Mouse (Mus musculus) cerebral cortex, adult 2 months (tissue): ENCODE data around the gene Clic6.

Source experiments
- WGBS: fragments of 180-500 bp; shearing (Covaris S2); methylation state at CpG from one replicate; pipeline ENCODE4 v1.1.7; 2018; 5-methylcytosine and 5-hydroxymethylcytosine counted together

The Clic6 gene

DNA sequence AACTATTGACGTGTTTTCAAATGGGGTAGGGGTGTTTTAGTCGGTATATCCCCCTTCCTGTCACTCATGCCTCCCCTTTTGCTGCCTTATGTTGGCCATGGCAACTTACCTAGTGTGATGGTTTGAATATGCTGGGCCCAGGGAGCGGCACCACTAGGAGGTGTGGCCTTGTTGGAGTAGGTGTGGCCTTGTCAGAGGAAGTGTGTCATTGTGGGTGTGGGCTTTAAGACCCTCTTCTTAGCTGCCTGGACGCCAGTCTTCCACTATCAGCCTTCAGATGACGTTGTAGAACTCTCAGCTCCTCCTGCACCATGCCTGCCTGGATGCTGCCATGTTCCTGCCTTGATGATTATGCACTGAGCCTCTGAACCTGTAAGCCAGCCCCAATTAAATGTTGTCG lies 14.8 kb upstream of the Clic6 start, which contains the start of gene Rcan1:
Rcan1 (minus strand) TSS at position 162 of the 400 bp plus-strand sequence.
- WGBS = 76% methylated on average over 6 of the region's 6 CpGs

DNA sequence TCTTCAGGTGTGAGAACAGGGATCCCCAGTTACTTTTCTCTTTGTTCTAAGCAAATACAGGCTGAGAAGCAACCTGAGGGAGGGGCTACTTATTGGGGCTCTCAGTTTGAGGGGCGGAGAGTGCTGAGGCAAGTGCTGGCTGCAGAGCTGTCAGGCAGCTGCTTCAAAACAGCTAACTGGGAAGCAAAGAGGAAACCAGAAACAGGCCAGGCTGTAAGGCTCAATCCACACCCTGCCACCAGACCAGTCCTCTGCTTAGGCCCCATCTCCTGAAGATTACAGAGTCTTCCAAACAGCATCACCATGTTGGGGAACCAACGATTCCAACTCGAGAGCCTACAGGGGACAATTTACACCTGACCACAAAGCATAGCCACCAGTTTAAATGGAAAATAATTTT lies 12.6 kb upstream of the Clic6 start:
- WGBS = 91% methylated on average over 3 of the region's 3 CpGs

DNA sequence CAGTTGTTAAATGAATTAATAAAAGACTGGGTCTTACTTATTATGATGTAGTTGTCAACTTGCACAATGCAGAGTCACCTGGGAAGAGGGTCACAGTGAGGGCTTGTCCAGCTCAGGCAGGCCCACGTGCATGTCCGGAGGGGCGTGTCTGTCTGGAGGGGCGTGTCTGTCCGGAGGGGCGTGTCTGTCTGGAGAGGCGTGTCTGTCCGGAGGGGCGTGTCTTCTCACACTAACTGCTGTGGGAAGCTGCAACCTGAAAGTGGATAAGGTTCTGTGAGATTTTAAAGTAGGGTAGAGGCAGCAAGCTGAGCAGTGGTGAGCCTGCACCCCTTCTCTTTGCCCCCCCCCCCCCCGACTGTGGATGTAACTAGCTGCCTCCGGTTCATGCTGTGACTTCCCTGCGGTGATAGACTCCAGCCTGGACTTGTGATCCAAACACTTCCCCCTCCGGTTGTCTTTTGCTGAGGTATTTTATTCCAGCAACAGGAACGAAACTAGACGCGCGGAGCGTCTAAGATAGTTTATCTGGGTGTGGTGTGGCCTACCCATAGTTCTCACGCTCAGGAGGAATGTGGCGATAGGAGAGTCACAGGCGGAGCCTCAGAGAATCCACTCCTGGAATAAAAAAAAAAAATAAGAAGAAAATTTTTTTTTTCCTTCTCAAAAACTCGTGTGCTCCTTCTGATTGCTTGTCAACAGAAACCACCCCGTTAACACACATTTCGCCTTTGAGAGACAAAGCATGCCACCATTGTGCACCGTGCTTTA lies 10.3 kb upstream of the Clic6 start:
- 63% methylated on average over 25 of the region's 25 CpGs for WGBS

DNA sequence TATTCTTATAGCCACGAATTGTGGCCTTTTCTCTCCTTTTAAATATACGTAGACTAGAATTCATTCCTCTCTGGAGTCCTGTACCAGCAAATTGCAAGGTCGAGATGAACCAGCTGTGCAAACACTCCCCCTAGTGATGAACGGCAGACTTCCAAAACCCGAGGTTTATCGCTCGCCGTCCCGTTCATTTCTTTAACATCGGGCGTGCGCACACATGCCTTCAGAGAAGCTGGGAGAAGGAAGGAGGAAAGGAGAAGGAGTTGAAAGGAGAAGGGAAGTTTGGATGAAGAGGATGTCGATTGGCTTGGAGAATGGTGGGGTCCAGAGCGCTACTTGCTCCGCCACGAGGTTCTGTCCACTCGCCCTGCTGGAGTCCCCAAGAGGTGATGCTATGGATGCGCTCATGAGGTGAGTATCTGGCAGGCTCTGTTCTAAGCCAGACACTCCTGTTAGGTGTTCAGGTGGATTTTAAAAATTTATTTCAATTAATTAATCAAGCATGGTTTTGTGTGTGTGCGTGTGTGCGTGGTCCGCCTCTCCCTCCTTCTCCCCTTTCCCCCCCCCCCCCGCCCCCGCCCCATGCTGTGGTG lies 6.9 kb upstream of the Clic6 start:
- WGBS = 10% methylated on average over 22 of the region's 23 CpGs

DNA sequence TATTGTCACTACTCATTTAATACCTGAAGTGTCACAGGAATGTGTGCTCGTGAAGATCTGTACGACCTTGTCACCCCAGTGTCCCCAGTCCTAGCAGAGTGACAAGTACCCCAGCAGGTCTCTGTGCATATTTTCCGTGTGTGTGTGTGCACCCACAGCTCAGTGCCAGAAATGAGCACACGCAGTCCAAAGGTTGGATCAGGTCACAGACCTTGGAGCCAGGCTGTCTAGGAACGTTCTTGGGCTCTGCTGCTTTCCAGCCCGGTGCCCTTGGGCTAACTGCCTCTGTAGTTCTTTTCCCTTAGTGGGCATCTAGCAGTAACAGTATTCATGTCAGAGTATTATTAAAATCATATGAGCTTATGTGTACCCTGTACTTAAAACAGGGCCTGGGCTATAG lies 1.6 kb downstream of the Clic6 start:
- 92% methylated on average over 6 of the region's 6 CpGs for WGBS

DNA sequence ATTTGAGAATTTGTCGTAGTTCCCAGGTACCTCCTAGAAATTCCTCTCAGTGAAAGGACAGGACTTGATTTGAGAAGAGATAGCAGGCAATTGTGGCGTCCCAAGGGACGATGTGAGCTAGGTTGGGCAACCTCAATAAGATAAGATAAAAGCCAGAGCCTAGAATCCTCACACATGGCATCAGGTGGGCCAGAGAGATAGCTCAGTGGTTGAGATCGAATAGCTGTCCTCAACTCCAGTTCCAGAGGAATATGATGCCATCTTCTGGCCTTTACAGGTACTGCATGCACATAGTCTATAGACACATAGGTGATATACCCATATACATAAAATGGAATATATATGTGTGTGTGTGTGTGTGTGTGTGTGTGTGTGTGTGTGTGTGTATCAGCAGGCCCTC lies 2.0 kb downstream of the Clic6 start:
- WGBS = 65% methylated on average over 4 of the region's 4 CpGs

DNA sequence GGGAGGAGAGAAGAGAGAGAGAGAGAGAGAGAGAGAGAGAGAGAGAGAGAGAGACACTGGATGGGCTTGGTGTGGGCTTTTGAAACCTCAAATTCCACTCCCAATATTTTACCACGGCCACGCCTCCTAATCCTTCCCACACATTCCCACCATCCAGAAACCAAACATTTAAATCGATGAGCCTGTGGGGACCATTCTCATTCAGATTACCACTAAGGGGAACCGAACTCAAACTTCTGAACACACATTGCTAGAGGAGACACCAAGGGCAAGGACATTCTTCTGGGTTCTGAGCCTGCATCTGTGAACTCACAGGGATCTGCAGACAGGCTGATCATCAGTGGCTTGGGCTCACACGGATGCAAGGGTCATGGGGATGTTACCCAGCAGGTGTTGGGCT lies 2.9 kb downstream of the Clic6 start:
- 90% methylated on average over 5 of the region's 5 CpGs for WGBS

DNA sequence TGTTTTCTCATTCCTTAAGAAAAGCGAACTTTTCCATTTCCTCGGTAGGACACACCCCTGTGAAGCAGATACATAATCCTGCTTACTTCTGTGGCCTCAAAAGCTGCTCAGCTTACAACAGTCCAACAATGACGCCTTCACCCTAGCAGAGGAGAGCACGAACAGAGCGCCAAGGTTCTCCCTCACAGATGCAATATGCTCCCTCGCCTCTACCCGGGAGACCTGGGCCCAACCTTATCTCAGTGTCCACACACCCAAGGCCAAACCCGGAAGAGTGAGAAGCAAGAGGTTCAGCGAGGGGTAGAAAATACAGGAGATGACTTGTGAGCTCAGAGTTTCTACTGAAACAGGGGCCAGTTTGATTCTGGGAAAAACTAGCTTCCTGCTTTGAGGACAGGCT lies 3.8 kb downstream of the Clic6 start:
- 89% methylated on average over 9 of the region's 9 CpGs for WGBS

DNA sequence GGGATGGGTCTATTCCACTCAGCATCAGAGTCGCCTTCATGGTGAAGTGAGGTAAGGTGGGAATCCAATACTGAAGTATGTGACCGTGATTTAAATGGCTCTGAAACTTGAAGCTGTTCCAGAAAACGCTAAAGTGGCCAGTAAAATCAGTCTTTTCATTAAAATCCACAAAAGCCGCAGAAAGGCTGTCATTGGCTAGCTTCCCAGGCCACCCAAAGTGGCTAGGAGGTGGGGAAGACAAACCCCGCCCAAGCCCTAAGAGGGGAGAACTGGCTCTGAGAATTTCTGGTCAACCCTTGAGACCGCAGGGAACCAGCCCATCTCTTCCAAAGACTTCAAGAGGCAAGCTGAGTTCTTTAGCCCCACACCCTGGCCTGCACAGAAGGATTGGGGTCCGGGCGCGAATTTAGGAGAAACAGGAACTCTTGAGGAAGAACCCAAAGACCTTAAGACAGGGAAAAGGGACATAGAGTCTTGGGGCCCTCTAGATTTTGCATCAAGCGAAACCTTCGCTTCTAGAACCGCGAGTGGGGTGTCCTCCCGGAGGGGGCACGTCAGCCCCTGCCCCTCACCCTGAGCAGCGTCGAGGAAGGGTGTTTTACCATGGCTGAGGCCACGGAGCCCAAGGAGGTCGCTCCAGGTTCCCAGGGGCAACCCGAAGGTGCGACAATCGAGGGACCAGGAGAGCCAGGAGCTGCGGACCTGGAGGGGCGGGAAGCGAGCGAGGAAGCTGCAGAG lies 12.5 kb downstream of the Clic6 start:
- 15% methylated on average over 26 of the region's 26 CpGs for WGBS

DNA sequence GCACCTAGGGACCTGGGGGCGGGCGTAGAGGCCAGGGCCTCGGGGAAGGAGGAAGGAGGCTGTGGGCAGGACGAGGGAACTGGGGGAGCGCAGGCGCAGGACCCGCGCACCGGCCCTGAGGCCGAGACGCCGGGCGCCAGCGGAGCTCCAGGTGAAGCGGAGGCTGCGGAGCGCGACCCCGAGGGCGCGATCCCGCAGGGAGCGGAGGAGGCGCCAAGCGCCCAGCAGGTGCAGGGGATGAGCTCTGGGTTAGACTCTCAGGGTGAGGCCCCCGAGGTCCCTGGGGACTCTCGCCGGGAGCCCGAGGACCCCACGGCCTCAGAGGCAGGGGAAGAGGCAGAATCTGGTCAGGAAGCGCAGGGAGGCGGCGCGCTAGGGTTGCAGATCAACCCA lies 13.0 kb downstream of the Clic6 start:
- 1% methylated on average over 34 of the region's 34 CpGs for WGBS

DNA sequence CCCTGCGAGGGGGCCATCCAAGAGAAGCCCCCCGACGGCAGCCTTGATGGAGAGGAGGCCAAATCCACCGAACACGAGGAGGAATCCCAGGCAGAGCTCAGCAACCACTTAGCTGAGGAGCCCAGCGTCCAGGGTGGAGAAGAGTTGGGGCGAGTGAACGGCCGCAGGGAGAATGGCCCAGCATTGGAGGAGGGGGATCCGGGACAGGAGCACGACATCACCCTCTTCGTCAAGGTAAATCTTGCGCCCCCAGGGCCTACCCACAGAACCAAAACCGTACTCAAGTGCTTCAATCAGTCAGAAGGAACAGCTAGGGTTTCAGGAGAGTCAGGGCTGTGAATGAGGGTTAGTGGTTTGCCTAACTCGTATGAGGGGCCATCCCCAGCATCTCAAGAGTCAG lies 13.8 kb downstream of the Clic6 start:
- 31% methylated on average over 15 of the region's 15 CpGs for WGBS

DNA sequence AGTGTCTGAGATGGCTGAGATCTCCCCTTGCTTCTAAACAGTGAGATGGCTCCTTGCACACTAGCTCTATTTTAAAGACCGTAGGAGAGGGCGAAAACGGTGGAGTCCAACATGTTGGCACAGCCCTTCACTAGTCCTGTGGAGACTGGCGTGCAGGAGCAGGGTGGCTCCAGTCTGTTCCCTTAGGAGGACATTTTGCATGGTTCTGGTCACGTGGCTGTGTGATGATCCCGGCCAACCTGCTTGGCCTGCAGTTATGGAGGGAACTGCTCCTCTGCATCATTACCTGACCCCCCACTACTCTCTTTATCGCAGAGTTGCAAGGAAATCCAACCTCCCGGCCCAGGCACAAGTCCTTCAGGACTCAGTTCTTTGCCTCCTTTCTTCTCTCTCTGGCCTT lies 15.0 kb downstream of the Clic6 start:
- 81% methylated on average over 8 of the region's 8 CpGs for WGBS

DNA sequence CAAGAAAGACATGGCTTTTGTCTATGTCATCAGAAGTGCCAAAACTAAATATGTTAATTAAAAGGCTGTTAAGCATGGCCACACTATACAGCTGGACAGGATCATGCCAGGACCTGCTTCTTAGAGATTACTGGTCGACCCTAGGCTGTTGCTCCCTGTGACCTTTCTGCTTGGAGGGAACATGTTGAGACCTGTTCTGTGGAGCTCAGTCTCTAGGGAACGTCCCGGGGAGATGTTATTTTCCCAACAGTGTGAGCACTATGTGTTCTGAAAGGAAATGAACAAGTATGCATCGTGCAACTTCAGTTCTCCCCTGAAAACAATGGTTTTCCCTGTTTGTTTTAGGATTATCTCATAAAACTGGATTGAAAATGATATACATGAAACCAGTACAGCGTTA lies 17.6 kb downstream of the Clic6 start:
- 71% methylated on average over 5 of the region's 5 CpGs for WGBS

DNA sequence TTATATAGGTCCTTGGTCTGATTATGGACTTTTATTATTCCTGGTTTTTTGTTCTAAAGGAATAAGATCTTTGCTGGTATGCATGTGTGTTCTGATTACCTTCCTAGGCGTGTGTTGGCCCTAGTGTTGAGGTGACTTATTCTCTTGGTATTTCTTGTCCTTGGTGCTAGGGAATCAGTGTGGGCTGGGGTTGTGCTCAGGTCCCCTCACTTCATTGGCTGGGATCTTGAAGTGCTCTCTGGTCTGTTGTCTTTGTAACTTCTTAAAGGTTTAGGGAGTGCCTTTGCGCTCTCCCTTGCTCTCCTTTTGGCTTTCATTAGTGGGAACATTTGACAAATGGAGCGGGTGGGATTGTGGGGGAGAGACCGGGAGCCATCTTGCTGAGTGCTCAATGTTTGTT lies 22.0 kb downstream of the Clic6 start:
- WGBS = 94% methylated on average over 4 of the region's 4 CpGs

DNA sequence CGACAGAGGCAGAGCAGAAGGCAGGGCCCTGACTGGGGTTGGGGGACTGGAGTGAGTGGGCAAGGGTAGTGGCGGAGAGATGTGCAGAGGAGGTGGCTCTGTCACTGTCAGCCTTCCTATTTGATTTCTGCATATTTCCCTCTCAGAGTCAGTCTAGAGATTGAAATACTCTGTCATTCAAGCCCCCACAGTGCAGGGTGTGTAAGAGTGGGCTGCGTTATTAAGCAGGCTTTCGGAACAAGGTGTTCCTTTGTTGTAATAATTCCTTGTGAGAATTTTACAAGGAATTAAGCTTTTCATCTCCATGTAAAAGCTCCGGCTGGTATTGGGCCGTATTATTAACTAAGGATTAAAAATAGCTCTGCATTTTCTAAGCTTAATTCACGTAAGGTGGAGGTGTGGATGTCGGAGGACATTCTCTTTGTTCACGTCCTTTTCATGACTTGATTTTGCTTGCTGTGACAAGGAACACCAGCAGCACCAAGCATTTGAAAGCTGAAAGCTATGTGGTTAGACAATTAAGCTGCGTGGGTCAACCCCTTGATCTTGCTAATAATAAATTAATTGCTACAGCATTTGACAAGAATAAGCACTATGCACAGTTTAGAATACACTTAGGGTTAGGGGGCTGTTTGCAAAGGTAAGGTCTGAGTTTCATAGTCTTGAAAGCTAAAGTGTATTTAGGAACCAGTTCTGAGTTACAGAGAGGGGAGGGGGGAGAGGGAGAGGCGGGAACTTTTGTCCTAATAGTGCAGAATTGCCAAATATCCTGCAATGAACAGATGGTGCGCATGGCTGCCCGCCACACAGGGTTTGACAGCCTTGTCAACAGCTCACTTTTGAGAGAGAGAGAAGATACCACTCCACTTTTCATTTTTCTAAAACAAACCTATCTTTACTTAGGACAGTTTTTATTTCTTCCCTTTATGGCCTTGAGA lies 25.6 kb downstream of the Clic6 start:
- 55% methylated on average over 13 of the region's 13 CpGs for WGBS

DNA sequence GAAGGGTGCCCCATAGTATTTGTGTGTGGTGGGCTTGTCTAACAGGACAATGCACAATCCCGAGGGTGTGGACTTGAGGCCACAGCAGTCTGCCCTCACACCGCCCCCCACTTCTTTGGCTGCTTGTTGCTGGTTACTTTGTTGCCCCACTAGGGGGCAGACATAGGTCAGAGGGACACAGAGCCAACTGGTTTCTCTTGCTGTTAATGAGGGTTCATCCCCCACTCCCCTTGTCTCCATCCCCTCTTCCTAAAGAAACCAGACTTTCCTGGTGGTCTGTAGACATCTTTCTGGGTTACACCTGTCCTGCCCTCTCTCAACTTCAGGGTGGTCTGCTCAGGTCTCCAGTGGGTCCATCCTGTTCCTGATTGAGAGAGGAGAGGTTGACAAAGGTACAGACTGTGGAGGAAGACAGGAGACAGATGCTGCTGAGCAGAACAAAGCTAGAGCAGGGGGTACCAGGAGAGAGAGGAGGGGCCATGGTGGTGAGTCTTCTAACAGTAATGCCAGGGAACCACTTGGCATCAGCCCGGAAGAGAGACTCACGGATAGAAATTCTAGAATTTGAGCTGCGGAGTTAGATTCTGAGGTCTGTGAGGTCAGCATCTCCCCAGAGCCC lies 26.3 kb downstream of the Clic6 start:
- WGBS = 47% methylated on average over 5 of the region's 5 CpGs

DNA sequence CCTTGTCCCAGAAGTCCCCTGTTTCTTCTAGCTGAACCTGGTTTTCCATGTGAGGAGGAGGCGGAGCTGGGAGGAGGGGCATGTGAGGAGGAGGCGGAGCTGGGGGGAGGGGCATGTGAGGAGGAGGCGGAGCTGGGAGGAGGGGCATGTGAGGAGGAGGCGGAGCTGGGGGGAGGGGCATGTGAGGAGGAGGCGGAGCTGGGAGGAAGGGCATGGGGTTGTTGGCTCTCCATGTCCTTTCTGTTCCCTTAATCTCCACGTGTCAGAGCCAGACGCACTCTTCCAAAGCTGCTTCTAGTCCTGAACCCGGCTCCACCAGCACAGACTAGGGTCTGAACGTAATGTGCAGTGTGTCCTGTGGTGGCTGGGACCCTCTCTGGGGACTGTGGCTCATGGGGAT lies 29.4 kb downstream of the Clic6 start:
- 75% methylated on average over 9 of the region's 9 CpGs for WGBS

DNA sequence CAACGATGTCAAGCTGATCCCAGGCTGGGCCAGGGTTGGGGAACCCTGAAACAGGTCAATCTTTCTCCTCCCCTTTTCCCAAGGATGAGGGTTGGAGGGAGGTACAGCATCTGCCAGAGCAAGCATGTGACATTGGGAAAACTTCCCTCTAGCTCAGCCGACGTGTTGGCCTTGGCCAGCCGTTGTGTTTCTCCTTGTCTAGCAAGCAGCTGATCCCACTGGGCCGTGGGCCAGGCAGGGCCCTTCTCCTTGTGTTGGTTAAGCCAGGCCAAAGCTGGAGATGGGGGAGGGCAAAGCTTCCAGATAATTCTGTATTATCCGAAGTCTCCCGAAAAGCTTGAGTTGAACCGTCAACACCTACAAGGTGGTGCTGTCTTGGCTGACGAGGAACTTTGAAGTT lies 30.6 kb downstream of the Clic6 start:
- 74% methylated on average over 9 of the region's 9 CpGs for WGBS

DNA sequence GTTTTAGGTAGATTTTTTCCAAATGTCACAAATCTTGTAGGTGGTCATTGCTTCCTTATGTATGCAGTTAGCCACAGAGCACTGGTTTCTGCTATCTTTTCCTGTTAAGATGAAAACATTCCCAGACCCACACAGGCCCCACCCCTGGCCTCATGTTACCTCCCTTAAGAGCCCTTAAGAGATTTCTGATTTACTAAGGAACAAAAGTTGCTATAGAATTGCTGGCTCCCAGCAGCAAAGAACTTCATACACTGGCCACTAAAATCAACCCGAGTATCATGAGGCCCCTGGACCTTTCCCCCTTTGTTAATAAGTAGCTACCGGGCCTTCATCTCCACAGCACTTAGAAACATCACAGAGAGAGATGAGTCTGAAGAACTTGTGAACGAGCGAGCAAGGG lies 33.2 kb downstream of the Clic6 start:
- 85% methylated on average over 4 of the region's 4 CpGs for WGBS

DNA sequence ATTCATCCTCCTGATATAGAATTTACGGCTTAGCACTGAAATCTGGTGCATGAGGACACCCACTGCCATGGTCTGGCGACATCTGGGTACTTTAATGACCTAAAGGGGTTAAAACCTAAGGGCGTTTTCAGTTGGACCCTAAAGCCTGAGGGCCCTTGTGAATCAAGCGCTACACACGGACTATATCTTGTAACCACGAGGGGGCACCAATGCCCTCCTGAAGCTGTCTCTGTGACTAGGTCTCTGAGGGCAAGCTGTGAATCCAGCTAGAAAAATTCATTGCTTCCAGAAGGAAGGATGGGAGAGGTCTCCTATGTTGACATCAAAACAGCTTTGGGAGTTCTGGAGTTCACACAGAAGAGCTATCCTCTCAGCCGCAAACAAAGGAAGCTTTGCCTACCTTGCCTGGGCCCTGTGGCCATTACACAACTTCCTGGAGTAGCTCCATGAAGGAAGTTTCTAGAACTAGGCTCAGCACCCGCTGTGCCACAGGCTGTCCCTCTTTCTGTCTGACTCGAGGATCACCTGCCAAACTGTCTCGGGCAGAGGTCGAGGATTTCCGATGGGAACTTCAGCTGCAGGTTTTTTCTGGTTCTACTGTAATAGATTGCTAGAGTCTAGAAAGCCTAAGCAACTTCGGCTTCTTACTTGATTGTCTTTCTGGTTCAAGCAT lies 34.4 kb downstream of the Clic6 start:
- 51% methylated on average over 13 of the region's 13 CpGs for WGBS

DNA sequence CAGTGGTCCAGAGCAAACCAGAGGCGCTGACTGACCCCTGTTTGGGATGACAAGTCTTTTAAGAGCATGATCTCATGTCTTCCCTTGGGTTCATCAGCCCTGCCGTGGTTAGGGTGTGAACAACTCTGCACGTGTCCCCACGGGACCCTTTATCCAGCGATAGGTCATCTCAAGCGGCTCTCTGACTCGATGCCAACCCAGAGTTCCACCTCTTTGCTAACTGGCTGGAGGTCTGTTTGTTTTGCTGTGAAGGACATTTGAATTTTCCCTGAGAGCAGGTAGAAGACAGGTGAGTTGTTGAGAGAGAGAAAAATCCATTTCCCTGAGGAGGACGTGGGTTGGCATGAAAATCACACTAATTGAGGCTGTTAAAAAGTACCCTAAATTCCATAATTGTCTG lies 37.8 kb downstream of the Clic6 start:
- WGBS = 88% methylated on average over 8 of the region's 8 CpGs
